Mouse (Mus musculus) R1 (cell line): ENCODE measurements at regions not wholly inside any gene's neighbourhood (a gene's known extent, or its start where the extent isn't known, plus 50 kb on each side); places are given as distances from the start of the nearest gene placed in this dataset.
A peak's percentile ranks its signal among the peaks of the same experiment; 100 is the strongest.

Source experiments
- DNase-seq: peaks from one replicate; pipeline ENCODE4 v3.0.0-alpha.2; 2018; ENCODE audit warnings: low read depth, low spot score

DNA sequence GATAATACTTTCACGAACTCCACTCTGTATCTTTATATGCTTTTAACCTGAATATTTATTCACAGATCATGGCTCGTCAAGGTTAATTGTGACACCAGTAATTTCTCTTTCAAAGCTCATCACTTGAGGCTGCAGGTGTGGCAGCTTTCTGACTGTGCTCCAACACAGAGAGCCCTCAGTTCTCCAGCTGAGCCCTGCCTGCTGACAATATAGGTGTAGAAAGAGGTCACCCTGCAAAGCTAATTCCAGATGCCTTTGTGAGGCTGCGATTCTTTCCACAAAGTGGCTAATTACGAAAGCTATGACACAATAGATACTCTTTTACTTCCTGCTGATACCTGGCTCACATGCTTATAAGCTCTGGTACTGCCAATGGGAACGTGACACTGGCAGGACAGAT lies 64.0 kb downstream of the Slitrk5 start:
- DNase-seq = no peak

DNA sequence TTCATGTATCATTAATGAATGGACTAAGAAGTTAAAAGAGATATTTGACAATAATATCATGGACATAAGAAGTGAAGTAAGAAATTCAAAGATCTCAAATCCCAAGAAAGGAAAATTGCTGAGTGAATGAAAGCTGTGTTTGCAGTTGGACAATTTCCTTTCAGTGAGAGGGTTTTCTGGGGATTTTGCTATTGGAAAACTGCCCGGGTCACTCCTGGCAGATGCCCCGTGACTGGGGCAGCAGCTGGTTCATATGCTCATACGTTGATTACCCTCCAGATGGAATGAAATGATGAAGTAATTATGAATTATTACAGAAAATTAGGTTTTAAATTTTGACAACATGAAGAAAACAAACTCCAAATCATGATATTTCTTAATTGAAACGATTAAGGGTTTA lies 88.7 kb downstream of the Slitrk5 start:
- no peak for DNase-seq

DNA sequence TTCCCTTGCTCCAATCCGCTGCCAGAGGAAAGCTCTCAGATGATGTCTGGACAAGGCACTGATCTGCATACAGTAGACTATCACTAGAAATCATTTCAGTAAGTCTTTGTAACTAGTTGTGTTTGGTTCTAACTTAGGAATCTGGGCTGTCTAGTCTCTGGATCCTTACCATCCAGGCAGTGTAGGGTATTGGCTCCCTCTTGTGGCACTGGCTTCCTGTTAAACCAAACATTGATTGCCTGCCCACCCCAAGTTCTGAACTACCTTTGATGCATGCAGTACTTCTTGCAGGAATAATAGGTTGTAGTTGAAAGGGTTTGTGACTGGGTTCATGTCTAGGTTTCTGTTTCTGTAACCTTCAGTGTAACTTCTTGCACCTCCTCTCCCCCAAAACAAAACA lies 103.3 kb downstream of the Slitrk5 start:
- peak; percentile 18 for DNase-seq

DNA sequence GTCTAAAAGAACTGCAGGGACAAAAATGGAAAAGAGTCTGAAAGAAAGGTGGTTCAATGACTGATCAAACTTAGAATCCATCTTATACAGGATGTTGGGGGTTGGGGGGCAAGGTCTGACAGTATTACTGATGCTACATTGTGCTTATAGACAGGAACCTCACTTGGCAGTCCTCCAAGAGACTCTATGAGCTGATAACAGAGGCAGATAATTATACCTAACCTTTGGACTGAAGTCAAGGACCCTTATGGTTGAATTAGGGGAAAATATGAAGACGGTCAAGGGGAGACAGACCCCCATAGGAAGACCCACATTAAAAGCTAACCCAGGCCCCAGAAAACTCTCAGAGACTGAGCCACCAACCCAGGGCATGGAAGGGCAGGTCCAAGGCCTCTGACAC lies 133.1 kb downstream of the Slitrk5 start:
- no peak for DNase-seq

DNA sequence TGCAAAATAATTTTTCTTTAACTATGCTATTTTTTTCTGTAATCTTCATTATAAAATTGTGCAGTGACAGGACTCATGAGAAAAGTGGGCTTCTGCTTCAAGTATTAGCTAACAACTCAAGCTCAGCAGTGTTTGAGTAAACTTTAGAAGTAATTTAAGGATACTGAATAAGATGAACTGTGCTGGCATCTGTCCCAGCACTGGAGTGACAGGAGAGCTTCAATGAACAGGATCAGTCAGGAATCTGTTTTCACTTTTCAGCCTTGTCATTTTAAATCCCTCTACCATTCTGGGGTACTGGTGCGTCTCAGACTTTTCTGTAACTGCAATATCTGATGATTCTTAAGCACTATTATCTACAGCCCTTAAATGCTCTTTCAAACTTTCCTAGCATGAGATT lies 135.0 kb downstream of the Slitrk5 start:
- no peak for DNase-seq

DNA sequence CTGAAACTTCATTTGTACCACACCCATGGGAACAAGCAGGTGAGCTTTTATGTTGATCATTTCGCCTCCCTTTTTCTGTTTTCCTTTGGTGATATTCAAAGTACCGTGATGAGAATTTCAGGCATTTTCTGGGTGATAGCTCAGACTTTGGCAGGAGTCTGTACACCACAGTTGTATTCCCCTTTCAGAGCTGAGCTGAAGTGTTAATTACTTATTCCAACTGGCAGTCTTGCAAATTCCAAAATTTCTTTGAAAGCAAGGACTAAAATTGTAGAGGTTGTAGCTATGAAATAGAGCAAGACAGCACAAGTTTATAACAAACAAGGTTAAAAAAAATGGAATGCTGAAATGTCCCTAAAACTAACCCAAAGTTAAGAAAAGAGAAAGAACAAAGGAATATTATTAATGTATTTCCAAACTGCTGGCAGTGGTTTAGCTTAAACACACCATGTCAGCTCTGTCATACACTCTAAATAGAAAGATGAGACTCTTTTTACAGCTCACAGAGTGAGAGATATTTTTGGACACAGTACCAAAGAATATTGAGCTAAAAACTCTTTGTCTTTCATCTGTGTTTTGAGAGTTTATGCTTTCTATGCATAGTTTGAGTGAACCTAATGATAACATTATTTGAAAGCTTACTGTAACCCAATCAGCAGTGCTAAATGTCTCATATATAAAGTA lies 147.3 kb downstream of the Slitrk5 start:
- DNase-seq = no peak
